Mouse (Mus musculus): ENCODE data around the gene Gm32717.
"Not testable (repeated sequence)": the region's sequence is repeated elsewhere in the genome, so short reads cannot be mapped to it uniquely, and the experiment has no call there.

DNA sequence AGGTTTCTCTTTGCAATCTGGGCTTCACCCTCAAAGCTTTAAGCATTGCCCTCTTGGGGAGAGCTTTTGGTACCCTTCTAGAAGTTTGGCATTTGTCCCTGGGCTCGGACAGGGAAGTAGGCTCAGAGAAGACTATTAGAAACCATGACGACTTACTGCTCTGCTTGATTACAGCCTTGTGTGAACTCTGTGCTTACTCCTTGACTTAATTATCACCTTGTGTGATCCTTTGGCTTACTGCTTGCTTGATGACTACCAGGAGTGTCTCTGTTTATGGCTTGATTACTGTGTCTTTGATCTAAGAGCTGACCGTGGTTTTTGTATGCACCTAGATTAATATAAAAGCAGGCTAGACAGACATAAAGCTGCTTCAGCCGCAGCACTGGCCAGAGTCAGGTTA is 37.5 kb upstream of the Gm32717 start:
- TF ChIP-seq POLR2A (IDR thresholded peaks at IDR 0.05; ENCODE audit: borderline replicate concordance, low read depth, low read length); CTCF (IDR thresholded peaks at IDR 0.05; ENCODE audit: low read depth, low read length): not testable (repeated sequence)
